Mouse (Mus musculus) T-helper 2 cell (primary cell): Measurements from ENCODE around the gene Ascc1.

ENCODE experiments used
- in situ Hi-C: fragments of 300-600 bp; cut with MboI, MseI; formaldehyde crosslinking; loops from one replicate; pipeline ENCODE4 v1.15.1; 2025; ENCODE audit warnings: high pct_unique_total_duplicates

Ascc1 gene

DNA sequence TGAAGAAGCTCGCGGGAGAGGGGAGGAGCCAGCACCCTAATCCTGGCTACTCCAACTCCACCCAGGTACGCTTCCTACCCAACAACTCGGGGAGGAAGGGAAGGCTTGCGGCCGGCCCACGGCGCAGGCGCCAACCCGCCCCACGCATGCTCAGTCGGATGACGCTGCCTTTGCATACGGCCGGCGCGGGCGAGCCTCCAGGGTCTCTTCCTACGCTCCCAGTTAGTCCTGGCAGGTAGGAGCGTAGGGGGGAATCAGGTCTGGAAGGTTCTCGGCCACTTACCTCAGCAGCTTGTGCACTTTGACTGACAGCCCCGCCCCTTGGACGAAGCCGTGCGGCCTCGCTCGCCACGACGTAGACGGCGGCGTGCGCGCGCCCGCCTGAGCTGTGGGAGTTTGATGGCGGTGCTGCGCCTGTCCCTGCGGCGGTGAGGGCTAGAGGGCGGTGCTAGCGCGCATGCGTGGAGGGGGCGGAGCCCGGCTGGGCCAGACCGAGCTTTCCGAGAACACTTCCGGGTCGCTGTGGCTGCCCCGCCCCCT, at the start of gene Ascc1, which contains the start of gene Anapc16:
Ascc1 (plus strand) TSS at position 133 of the 540 bp plus-strand sequence.
Anapc16 (minus strand) TSS at position 463 of the 540 bp plus-strand sequence.
- in situ Hi-C loops = loop anchor here (5.0 kb wide), 2 partner anchors 45 to 105 kb away; no protein-coding TSS in a partner anchor

- in situ Hi-C loops = no loop called here
Measured at GRCm38 (mm10) chr10:59953564-59954039, 49.0 kb upstream of the Ascc1 start.

- in situ Hi-C loops = loop anchor here (5.0 kb wide), 1 partner anchor 46 kb away; the partner anchor contains the start of genes Anapc16 and Ascc1
Measured at GRCm38 (mm10) chr10:59956681-59957080, 45.9 kb upstream of the Ascc1 start.

- in situ Hi-C loops = loop anchor here (5.0 kb wide), 1 partner anchor 45 kb away; the partner anchor contains the start of genes Anapc16 and Ascc1
Measured at GRCm38 (mm10) chr10:59957171-59958149, 45.1 kb upstream of the Ascc1 start.

- in situ Hi-C loops = loop anchor here (5.0 kb wide), 1 partner anchor 44 kb away; the partner anchor contains the start of genes Anapc16 and Ascc1
Measured at GRCm38 (mm10) chr10:59958458-59958857, 44.1 kb upstream of the Ascc1 start.

GRCm38 (mm10) chr10:59959517-59959916, 43.1 kb upstream of the Ascc1 start:
- in situ Hi-C loops = loop anchor here (5.0 kb wide), 1 partner anchor 43 kb away; the partner anchor contains the start of genes Anapc16 and Ascc1

DNA sequence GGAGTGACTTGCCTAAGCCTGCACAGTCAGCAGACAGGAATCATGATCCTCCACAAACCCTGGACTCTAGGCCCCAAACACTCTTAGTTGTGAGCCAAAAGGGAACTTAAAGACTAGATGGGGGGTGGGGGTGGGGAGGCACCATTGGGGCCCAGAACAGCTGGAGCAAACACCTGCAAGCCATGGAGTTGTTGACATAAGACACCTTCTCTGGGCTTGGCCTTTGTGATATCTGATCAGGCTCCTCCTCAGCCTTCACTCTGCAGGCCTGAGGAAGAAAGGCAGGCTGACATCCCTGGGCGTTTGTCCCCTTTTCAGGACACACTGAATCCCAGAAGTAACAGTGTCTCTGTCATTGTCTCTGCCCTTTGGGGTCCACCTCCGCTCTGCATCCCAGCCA, 39.0 kb upstream of the Ascc1 start:
- in situ Hi-C loops = no loop called here

DNA sequence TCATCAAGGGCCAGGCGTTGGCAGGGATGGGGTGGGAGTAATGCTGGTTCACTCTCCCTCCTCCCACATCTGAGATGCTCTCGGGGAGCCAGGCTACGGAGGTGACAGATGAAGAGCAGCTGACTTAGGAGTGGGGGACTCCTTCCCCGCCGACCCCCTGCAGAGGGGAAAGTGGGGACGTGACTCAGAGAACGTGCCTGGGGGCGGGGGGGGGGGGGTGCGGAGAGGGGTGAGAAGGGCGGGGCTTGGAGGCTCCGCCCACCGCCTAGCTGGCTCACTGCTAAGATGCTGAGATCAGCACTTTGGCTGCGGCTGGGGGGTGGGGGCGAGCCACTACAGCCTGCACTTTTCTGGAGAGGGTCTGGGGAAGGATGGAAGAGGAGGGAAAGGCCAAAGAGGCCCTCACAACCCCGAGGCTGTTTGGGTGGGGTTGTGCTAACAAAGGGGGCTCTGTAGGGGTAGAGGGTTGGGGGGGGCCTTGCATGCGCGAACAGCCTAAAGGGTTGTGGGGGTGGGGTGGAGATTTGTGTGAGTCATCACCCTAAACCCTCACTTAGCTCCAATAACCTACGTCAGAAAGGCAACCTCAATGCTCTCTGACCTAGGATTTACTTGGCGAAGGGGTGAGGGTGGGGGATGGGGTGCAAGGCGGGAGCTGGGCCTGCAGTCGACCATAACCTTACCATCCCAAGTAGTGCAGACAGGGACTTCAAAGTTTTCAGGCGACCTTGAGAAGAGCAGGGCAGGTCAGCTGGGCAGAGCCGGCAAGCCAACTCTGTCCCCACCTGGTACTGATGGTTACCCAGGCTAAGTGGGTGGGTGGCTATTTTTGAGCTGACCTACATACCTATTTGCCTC, 37.9 kb upstream of the Ascc1 start:
- in situ Hi-C loops = no loop called here

DNA sequence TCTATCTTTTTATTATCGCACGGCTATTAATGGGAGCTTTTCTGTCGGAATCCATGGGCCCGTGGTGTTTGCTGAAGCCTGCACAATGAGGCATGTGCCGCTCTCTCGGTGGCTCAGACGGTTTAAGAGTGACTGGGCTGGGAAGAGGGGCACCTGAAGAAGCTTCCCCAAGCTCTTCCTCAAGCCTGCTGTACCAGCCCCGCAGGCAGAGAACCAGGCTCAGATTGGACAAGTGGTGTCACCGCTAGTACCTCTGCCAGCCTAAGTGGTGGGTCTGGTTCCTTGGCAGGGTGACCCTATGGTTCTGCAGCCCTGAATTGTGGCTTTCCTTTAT, 37.3 kb upstream of the Ascc1 start:
- in situ Hi-C loops = no loop called here

DNA sequence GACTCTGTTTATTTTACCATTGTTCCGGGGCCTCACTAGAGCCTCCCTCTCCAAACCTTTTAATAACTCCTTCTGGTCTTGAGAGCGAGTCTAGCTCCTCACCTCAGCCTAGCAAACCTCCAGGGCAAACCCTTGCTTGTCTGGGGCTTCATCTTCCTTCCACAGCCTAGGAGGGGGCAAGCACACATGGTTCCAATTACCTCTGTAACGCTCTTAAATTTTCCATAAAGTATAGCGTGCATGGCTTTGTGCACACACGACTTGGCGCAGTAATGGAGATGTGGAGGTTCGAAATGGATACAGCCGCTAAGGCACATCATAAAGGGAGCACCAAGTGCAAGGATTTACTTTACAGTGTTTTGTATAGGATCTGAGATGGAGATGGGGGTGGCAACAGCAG, 36.8 kb upstream of the Ascc1 start:
- in situ Hi-C loops = no loop called here

DNA sequence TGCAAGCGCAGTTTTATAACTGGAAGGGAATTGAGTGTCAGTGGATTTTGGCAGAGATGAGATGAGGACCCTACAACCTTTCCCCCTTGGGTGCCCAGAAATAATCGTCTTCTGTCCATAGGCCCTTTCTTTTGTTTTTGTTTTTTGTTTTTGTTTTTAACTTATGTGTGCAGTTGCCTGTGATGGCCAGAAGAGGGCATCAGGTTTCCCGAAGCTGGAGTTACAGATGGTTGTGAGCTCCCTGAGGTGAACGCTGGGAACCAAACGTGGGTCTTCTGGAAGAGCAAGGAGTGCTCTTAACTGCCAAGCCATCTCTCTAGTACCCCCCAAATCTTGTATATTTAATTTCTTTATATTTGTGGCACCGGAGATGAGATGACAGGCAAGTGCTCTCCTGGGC, 35.9 kb upstream of the Ascc1 start:
- in situ Hi-C loops = no loop called here

GRCm38 (mm10) chr10:59967309-59967942, 35.2 kb upstream of the Ascc1 start:
- in situ Hi-C loops = no loop called here

- in situ Hi-C loops = no loop called here
Measured at GRCm38 (mm10) chr10:59969821-59970449, 32.7 kb upstream of the Ascc1 start.

DNA sequence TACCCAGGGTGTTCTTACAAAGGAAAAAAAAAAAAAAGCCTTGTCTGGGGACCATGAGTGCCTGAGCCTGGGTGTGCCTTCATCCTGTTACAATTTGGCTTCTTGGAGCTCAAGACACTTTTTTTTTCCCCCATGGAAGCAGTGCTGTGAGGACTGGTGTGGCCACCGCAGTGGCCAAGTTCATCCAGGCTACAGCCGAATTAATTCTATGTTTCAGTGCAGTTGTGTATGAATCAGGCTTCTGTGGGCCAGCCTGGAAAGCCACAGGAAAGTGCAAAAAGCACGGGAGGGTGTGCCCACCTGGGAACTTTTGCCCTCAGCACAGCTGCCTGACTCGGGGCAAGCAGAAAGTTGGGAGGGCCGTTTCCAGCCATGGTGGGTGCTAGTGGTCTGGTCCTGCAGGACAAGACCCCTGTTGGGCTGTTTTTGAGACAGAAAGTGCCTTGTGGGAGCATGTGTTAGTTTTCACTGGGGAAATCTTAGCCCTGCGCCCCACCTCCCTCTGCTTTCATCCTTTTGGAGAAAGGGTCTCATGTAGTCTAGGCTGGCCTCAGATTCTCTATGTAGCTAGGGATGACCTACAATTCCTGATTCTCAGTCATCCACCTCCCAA, 32.0 kb upstream of the Ascc1 start:
- in situ Hi-C loops = no loop called here

DNA sequence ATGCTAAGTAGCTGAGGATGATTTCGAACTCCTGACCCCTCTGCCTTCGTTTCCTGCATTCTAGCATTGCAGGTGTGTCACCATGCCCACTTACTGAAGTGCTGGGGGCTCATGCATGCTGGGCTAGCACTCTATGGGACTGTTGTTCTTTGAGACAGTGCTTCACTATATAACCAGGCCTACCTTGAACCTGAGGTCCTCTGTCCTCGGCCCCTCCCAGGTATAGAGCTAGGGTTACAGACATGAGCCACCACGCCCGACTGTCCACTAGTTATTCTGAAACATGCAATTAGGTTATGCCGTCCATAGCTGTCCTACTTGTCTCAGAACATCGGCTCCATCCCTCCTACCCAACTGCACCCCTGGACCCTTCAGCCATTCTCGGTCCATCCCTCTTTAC, 30.8 kb upstream of the Ascc1 start:
- in situ Hi-C loops = no loop called here

DNA sequence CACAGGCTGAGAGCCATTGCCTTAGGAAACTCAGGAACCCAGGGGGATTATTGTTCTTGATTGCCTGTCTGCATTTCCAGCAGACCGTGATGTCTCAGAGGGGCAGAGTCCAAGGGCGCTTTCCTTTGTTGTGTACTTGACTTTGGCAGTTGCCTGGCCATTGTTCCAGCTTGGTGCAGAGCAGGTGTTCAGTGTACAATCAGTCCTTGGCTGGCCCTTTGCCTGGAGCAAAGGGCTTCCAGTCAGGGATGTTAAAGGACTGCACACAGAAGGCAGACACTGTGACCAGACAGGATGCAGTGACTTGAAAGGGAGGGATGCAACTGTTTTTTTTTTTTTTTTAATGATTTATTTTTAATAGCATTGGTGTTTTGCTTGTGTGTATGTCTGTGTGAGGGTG, 30.1 kb upstream of the Ascc1 start:
- in situ Hi-C loops = no loop called here

DNA sequence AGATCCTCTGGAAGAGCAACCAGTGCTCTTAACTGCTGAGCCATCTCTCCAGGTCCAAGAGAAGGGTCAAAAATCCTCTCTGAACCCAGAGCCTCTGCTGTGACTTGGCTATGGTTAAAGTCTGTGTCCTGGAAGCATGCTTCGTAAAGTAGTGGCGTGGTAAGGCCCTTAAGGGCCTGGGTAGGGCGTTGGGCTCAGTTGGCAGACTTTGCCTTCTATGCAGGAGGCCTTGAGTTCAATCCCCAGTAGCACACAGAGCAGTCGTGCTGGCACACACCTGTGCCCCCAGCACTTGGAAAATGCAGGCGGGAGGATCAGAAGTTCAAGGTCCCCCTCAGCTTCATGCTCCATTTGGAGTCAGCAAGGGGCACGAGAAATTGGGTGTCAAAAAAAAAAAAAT, 29.6 kb upstream of the Ascc1 start:
- in situ Hi-C loops = no loop called here

- in situ Hi-C loops = no loop called here
Measured at GRCm38 (mm10) chr10:59973400-59973799, 29.2 kb upstream of the Ascc1 start.

DNA sequence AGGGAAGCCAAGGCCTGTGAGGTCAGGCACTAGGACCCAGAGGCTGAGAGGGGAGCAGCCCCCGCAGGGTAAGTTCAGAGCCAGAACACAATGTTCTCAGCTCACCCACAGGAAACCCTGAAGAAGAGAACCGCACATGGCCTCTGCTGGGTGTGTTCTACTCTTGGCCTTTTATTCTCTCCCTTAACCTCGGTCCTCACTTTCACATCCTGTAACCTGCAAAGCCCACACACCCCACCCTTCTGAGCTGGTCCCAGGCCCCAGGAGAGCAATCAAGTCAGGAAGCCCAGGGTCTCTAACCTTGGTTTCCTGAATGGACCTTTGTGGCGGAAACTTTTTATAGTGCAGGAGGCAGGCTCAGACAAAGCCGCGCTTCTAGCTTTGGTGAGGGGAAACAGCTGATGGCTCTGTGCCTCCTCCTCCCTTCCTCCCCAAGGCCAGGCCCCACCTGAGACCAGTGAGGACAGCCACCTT, 28.4 kb upstream of the Ascc1 start:
- in situ Hi-C loops = no loop called here

DNA sequence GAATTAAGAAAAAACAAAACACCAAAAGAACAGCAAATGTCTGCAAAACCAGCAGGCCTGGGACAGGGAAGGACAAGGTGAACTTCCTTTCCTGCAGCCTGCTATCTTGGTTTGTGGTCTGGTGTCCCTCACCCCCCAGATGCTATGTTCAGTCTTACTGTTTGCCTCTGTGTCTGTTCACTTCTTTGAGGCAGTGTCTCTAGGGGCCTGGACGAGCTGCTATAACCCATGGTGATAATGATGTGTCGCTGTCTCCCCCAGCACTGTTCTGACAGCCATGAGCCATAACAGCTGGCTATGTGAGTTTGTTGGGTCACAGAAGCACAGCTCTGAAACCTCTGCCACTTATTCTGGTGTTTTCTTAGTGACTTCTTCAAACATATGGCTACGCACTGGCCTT, 27.8 kb upstream of the Ascc1 start:
- in situ Hi-C loops = no loop called here
